Mouse (Mus musculus) testis, postnatal 10 days (tissue): ENCODE measurements around the gene Stat5b.
A peak's percentile ranks its signal among the peaks of the same experiment; 100 is the strongest.

Experiments used
- DNase-seq: peaks from one replicate; pipeline ENCODE4 v3.0.0; 2021; ENCODE audit warnings: low spot score

The Stat5b gene

DNA sequence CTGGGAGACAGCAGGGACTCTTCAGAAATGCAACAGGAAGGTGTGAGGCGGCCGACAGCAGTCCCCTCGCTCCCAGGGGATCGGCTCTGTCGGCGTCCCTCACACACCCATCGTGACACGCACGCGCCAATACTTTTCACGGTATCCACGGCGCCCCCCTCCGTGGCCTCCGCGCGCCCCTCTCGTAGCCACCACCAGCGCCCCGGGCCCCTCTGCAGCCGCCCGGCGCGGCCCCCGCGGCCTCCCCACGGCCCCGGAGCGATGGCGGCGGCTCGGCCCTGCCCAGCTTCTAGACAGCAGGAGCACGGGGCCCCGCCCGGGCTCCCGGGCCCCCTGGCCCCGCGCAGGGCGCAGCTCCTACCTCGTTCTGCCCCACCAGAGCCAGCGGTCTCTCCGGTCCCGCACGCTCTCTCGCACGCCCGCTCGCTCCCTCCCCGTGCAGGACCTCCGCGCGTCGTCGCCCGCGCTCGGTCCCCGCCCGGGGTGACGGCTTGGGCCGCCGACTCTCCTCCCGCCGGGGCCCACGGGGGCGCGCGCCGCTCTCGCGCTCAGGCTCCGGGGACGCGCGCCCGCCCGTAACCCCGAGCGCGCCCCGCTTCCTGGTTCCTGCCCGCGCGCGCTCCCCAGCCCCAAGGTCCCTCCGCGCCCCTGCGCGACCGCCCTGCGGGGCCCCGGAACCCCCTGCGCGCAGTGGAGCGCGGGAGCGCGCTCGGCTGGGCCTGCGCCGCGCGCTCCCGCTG, at the start of gene Stat5b:
Gene Stat5b (minus strand): TSS at position 687 of the 740 bp plus-strand sequence.
- DNase-seq: peak; percentile 85

GRCm38 (mm10) chr11:100898441-100899199, 48.1 kb upstream of the Stat5b start:
- no peak for DNase-seq

- DNase-seq: no peak
Measured at GRCm38 (mm10) chr11:100897294-100898231, 47.0 kb upstream of the Stat5b start.

DNA sequence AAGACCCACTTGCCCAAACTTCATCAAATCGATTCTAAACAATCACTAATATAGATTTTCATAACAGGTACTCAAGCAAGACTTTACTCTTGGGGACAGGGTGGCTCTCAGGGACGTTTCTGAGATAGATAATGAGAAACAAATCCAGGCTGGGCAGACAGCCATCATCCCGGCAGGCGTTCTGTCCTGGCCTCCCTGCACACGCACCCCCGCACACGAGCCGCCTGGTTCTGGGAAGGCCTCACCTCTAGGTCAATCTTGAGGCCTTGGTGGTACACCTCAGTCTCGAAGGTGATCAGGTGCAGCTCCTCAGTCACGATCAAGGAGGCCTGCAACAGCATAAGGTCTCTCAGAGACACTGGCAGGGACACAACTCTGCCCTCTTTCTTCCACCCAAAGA, 45.6 kb upstream of the Stat5b start:
- DNase-seq: no peak

- no peak for DNase-seq
Measured at GRCm38 (mm10) chr11:100894146-100894918, 43.8 kb upstream of the Stat5b start.

GRCm38 (mm10) chr11:100893482-100893881, 43.0 kb upstream of the Stat5b start:
- peak; percentile 93 for DNase-seq

DNA sequence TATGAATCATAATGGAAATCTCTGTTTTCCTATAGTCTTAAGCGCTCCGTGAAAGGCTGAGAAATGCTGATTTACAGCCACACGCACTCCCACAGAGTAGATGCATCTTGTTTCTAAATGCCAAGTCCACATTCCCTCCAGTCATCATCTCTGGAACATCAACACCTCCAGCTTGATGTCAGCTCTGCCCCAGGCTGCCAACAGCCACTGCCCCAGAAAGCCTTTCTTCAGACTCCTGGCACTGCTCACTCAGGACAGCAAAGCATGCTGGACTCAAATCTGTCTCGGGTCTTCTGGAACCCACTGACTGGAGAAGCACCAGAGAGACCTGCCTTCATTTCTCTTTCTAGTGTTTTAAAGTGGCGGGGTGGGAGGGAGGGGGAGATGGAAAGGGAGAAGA, 41.9 kb upstream of the Stat5b start:
- DNase-seq: no peak

DNA sequence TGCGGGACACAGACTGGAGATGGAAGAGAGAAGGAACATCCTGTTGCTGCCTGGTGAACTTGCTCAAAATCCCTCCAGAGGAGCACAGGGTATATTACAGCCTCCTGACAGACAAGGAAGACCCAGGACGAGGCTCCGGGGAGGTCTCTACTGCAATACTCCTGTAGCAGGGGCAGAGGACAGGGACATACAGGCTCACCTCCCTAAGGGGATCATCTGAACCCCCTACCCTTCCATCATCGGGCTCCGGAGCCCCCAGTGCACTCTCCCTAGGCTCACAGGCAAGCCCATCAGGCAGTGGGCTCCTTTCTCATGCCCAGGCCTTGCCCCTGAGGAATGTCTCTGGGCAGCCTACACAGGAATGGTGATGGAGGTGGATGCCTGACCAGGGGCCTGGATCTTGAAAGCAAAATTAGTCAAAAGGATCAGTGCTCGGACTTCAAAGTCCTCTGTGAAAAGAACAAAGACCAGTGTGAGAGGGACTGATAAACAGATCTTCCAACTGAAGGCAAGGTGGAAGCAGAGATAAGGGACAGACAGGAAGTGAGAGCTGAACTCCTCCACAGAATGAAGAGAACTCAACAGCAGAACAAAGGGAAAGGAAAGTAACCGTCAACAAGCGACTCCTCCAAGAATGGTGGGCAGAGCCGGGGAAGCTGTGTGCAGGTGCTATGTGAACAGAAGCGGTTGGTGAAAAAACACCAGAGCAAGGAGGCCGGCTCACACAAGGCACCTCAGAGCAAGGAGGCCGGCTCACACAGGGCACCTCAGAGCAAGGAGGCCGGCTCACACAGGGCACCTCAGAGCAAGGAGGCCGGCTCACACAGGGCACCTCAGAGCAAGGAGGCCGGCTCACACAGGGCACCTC, 41.0 kb upstream of the Stat5b start:
- no peak for DNase-seq

DNA sequence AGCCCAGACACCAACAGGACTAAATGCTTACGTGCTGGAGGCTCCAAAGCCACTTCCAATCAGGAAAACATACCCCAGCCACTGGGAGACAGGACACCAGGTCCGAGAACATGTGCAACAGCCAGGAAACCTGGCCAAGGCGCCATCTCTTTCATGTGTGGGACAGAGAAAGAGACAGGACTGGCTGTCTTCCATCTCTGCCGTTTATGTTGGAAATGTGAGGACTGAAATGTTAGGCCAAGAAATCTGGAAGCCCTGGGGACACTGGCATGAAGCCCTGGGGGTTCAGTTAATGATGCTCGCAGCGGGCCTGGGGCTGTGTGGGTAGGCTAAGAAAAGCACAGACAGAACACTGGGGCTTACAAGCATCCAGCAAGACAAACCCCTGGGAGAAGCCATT, 40.0 kb upstream of the Stat5b start:
- DNase-seq: no peak

- no peak for DNase-seq
Measured at GRCm38 (mm10) chr11:100888348-100888820, 37.9 kb upstream of the Stat5b start.

GRCm38 (mm10) chr11:100887764-100888163, 37.2 kb upstream of the Stat5b start:
- DNase-seq: no peak

DNA sequence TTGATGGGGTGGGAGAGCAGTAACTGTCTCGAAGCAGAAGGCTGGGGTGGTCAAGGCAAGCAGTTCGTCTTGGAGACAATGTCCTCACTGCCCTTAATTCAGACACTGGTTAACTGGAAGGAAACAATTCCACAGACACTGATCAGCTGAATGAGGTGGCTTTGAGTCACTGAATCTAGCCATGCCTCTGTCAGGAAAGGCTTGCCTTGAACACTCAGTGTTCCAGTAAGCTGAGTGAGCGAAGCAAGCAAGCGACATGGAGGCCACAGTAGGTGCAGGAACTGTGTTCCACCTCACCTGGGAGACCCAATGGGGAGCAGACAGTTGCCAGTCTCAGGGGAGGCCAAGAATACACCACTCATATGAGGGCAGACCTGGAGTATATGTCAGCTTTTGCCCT, 36.7 kb upstream of the Stat5b start:
- DNase-seq: no peak

GRCm38 (mm10) chr11:100886188-100886740, 35.7 kb upstream of the Stat5b start:
- DNase-seq: no peak

DNA sequence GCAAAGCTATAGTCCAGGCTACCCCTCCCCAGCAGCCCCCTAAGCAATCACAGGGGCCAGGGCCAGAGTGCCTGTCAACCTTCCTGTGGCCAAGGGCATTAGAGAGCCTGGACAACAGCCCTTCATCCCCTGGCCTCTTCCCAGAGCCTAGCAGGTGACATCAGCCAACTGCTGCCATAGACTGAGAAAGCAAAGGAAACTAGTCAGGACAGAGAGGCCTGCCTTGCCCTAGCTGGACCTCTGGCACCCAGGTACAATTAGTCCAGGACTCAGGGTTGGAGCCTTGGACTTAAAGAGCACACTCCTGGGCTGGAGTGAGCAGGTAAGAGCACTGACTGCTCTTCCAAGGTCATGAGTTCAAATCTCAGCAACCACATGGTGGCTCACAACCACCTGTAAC, 34.9 kb upstream of the Stat5b start:
- DNase-seq: no peak

DNA sequence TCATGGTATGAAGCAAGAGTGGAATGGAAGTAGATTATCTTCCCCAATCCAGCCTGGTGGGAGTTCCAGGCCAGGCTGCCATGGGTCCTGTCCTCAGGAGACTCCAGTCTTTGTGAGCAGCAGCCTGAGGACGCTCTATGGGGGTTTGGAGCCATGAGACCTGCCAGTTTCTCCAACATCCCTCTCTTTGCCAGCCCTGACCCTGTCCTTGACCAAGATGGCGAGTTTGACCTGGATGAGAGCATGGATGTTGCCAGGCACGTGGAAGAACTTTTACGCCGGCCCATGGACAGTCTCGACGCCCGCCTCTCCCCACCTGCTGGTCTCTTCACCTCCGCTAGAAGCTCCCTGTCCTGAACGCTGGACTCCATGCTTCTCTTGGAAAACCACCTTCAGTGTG, 33.1 kb upstream of the Stat5b start:
- DNase-seq: no peak

- no peak for DNase-seq
Measured at GRCm38 (mm10) chr11:100879321-100880078, 29.0 kb upstream of the Stat5b start.

GRCm38 (mm10) chr11:100875761-100876160, 25.2 kb upstream of the Stat5b start:
- no peak for DNase-seq

DNA sequence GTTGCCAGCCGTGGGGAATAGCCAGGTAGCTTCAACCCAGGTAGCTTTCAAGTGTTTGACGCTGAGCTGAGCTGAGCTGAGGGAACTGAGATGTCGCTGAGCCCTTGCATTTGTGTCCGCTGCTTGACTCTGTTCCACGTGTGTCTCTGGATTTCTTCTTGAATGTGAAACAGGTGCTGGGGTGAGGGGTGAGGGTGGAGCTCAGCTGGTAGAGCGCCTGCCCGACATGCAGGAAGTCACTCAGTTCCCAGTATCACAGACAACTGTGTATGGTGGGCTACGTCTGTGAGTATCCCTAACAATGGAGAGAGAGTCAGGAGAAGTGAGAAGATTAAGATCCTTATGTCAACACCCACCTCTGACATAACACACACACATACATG, 20.4 kb upstream of the Stat5b start:
- DNase-seq: no peak

DNA sequence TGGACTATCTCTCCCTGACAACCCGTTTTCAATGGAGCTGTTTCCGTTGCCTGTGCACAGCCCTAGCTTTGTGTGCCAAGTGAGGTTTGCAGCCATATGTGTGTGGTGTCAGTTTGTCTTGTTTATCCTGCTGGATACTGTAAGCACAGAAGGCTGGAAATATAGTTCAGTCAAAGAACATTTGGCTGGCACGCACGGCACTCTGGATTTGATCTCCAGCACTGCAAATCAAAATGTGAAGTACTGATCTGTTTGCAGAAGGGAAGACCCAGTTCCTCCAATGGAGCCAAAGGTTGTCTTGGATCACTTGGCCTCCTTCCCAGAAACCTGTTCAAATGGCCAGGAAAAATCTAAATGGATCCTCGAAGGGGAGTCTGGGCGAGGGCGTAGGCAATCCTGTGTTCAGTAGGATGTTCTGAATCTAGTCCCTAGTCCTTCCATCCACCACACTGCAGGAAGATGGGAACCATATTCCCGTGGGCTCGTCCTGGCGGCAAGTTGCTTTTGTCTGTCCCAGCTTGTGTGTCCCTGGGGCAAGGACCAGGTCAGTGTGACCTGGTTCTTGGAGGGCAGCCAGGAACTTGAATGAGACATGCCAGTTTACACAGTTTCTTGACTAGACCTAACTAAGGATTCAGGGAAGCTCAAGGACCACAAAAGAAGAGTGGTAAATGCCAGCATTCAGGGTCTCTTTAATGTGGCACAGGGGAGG, 19.9 kb upstream of the Stat5b start:
- DNase-seq: no peak
